Mouse (Mus musculus) G1E (cell line): ENCODE results near the gene Gm14862.

ENCODE experiments used
- CTCF ChIP-seq: IDR thresholded peaks from 2 replicates; pipeline ENCODE4 v1.5.1; 2012; ENCODE audit warnings: low read depth, low read length, inconsistent platforms, mixed read lengths
- GATA1 ChIP-seq: IDR thresholded peaks from 2 replicates; pipeline ENCODE4 v1.6.1; 2012; ENCODE audit warnings: borderline replicate concordance, low read length, inconsistent platforms, mixed read lengths
- GATA2 ChIP-seq: IDR thresholded peaks from 2 replicates; pipeline ENCODE4 v1.6.1; 2012; ENCODE audit warnings: low read depth, low read length, inconsistent platforms, borderline replicate concordance
- TAL1 ChIP-seq: conservative IDR thresholded peaks from 2 replicates; pipeline ENCODE4 v1.6.1; 2012; ENCODE audit warnings: low read depth, low read length, inconsistent platforms, mixed read lengths

- TF ChIP-seq CTCF (no peak), TAL1 (no peak), GATA2 (no peak), GATA1 (no peak)
These were observed 46.1 kb upstream of the Gm14862 start for GRCm38 (mm10) chrX:9302791-9303190.
